Mouse (Mus musculus) urinary bladder, postnatal 0 days (tissue): ENCODE data around the gene Psrc1. TPM values are rescaled to one million over a fixed set of nuclear protein-coding genes. Genes with fewer than 3 reads are reported as not detected.

Experiments
- polyA plus RNA-seq: library from polyadenylated mRNA; unstranded; fragments of >200 nt; fragmentation: Nextera tagmentation; extraction: Ambion mirVana; gene quantifications from 2 replicates; pipeline ENCODE4 v1.2.1, GENCODE M21; 2015

Psrc1 gene
- polyA plus RNA-seq, result 7.8 and 9.2 TPM in 2 replicates

DNA sequence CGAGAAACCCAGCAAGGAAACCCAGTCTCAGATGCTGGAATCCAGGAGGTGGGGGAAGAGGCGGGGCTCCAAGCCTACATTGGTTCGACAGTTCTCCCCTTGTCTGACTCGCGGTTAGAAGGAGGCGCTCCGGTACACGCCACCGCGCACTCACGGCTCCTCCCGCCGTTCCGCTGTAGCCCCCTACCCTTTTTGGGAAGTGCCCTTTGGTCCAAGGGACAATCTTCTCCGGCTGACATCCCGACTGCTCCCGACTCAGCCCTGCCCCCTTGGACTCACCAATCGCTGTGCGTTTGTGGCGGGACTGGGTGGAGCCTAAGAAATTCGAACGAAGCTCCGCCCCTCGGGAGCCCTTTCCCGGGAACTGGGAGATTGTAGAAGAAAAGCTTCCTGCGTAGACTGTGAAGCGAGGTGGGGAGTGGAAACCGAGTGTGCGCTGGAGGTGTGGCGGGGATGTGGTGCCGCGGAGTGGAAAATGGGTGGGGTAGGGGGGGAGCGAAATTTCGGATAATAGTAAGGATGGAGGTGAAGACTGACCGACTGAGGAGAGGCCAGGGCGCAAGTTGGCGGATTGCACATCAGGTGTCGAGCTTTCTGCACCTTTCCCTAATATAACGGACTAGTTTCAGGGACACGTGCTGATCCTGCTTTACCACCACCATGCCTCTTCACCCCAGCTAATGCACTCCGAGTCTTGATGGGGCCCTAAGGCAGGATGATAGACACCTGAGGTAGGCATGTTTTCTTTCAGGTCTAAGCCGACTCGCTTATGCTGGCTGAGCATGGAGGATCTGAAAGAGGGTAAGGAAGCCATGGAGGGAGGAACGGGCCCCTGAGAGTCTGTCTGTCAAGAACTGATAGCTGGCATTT lies at the start of gene Psrc1:
Gene Psrc1 (plus strand): TSS at position 355 of the 870 bp plus-strand sequence.

DNA sequence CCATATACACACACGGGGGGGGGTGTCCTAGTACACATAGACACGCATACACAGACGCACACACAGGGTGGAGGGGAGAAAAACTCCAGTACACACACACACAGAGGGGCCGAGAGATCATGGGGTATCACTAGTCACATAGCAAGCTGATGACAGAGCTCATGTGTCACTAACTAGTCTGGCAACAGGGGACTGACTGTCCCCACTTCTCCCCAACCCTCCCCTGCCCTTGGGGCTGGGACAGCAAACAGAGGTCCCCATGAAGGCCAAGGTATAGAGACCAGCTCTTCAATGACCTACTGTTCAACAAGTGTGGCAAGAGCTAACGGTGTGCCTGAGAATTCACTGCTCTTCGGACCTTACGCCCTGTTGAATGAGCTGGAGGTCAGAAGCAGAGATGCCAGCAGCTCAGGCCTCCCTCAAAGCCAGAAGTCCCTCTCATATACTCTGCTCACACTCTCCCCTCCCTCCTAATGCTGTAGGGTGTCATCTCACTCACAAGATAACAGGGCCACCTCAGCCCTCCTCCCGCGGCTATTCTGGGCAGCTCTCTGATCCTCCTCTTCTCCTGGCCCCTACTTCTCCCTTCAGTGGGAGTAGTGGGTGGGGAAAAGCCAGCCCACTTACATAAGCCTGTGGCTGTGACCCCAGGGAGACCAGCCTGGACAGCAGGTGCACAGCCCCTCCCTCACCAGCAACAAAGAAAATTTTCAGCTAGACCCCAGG lies 19.2 kb upstream of the Psrc1 start, which contains the start of gene Mybphl:
Gene Mybphl (plus strand): TSS at position 642 of the 726 bp plus-strand sequence.

DNA sequence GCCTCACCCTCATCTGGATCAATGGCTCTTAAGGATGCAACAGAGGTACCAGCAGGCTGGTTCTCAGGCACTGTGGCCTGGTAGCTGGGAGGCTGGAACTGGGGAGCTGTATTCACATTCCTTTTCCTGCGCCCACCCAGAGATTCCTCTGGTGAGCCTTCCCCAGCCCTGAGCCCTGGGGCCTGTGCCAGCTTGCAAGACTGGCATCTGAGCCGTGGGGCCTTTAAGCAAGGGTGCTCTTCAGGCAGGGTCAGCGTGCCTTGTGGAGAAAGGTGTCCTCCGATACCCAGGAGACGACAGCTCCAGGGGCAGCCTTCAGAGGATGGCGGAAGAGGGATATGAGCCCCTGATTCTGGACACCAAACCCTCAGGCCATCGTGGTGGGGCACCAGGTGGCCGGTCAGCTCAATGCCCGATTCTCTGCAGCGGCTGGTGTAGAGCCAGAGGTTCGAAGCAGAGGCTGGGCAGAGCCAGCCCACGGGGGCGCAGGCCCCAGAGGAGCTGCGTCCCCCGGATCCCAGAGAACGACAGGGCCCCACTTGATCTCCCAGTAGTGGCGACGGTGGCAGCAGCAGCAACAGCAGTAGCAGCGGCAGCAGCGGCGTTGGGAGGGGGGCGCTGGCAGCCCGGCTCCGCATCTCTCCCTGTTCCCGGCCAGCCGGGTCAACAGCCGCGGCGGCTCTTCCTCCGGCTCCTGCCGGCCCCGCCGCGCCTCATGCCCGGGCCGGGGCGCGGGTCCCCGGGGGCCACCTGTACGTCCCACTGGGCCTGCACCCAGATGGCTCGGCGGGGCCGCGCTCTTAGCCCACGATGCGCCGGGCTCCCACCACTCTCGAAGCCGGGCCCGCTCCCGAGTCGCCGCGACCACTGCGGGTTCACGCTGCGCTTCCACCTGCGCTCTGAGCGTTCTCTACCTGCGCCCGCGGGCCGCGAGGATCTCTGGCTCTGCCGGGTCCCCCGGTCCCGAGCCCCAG lies 31.5 kb downstream of the Psrc1 start, which contains the start of gene Celsr2:
Gene Celsr2 (minus strand): TSS at position 696 of the 974 bp plus-strand sequence.

Other genes with a start within 250 kb of the Psrc1 start
- 98.7 and 117 TPM in 2 replicates for gene Gnai3, start 237.7 kb upstream of the Psrc1 start, polyA plus RNA-seq
- gene Gpr61, start 229.0 kb upstream of the Psrc1 start, polyA plus RNA-seq, result 0.06 TPM in 1 of 2 replicates, not detected in the other
- gene Amigo1, start 197.5 kb upstream of the Psrc1 start, polyA plus RNA-seq, result 2.7 and 3.2 TPM in 2 replicates
- 3.2 and 4.2 TPM in 2 replicates for gene Cyb561d1, start 182.6 kb upstream of the Psrc1 start, polyA plus RNA-seq
- gene Atxn7l2, start 172.9 kb upstream of the Psrc1 start, polyA plus RNA-seq, result 3.8 and 4.5 TPM in 2 replicates
- gene Sypl2, start 157.2 kb upstream of the Psrc1 start, polyA plus RNA-seq, result 0.05 TPM in 2 replicates
- 187 and 210 TPM in 2 replicates for gene Psma5, start 126.9 kb upstream of the Psrc1 start, polyA plus RNA-seq
- gene Sort1, start 99.8 kb upstream of the Psrc1 start, polyA plus RNA-seq, result 7.2 and 8.6 TPM in 2 replicates
- gene Mybphl, start 18.9 kb upstream of the Psrc1 start, polyA plus RNA-seq, result not detected in 2 replicates
- gene Celsr2, start 31.7 kb downstream of the Psrc1 start, polyA plus RNA-seq, result 0.73 and 1.7 TPM in 2 replicates
- gene Sars, start 61.4 kb downstream of the Psrc1 start, polyA plus RNA-seq, result 76.3 and 84.8 TPM in 2 replicates
- not detected in 2 replicates for gene 1700013F07Rik, start 150.3 kb downstream of the Psrc1 start, polyA plus RNA-seq
- gene 5330417C22Rik, start 152.7 kb downstream of the Psrc1 start, polyA plus RNA-seq, result 0.19 and 0.35 TPM in 2 replicates
- 32.6 and 37.2 TPM in 2 replicates for gene Tmem167b, start 178.6 kb downstream of the Psrc1 start, polyA plus RNA-seq
- 40.6 and 48.9 TPM in 2 replicates for gene Taf13, start 187.9 kb downstream of the Psrc1 start, polyA plus RNA-seq
- 5.8 and 8.9 TPM in 2 replicates for gene Wdr47, start 207.4 kb downstream of the Psrc1 start, polyA plus RNA-seq